Mouse (Mus musculus) heart, postnatal 36 days (tissue): Measurements from ENCODE around the gene Lrrc74b. TPM values are rescaled to one million over a fixed set of nuclear protein-coding genes. Genes with fewer than 3 reads are reported as not detected.
"Not testable (repeated sequence)": the region's sequence is repeated elsewhere in the genome, so short reads cannot be mapped to it uniquely, and the experiment has no call there.

Experiments used
- DNase-seq, 2 experiments: peaks; one replicate each; pipeline ENCODE4 v3.0.0; 2021 to 2022
- intact Hi-C: fragments of 180-260 bp; cut with DNase I; formaldehyde crosslinking; loops from one replicate; pipeline ENCODE4 v1.15.1; 2025
- total RNA-seq, 2 experiments: library from RNA; stranded (reverse); gene quantifications; 2 replicates each; pipeline ENCODE4 v1.2.3; 2021

Lrrc74b gene
- total RNA-seq, 2 experiments from 2014 or later, result 0.19 TPM; not detected in 1

DNA sequence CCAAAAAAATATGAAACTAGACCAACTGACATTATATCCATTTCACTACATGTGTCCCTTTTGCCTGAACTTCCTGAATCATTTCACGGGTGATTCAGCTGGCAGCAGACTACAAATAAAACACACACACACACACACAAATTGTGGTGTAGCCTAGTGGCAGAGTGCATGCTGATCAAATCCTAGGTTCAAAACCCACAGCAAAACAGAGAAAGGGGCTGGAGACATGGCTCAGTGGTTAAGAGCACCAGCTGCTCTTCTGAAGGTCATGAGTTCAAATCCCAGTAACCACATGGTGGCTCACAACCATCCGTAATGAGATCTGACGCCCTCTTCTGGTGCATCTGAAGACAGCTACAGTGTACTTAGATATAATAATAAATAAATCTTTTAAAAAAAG is 53.0 kb downstream of the Lrrc74b start:
- DNase-seq, result not testable (repeated sequence)
- intact Hi-C loops, result loop anchor here (2.0 kb wide), 2 partner anchors 23 to 103 kb away; partner anchors contain the start of genes Snap29 and Thap7

DNA sequence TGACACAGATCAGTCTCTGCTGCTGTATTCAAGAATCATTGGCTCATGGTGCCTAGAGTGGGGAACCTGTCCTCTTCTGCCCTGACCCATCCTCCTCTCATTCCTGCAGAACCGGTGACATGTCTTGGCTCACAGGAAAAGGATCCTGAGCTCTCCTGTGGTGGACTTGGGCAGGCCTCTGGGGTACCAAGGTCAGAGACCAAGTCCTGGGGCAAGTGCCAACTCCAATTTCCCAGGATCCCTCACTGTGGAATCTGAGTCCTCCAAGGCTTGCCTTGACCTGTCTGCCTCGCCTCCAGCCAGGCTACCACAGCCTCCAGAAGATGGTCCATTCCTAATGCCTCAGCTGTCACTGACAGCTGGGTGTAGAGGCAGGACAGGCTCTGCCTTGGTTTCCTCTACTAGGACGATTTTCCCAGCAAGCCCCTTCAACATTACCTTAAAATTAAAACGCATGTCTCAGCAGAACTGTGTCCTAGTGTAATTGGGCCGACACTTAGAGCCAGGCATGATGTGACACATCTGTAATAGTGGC is 54.0 kb downstream of the Lrrc74b start:
- intact Hi-C loops, result loop anchor here (2.0 kb wide), 1 partner anchor 54 kb away; no protein-coding TSS in a partner anchor

DNA sequence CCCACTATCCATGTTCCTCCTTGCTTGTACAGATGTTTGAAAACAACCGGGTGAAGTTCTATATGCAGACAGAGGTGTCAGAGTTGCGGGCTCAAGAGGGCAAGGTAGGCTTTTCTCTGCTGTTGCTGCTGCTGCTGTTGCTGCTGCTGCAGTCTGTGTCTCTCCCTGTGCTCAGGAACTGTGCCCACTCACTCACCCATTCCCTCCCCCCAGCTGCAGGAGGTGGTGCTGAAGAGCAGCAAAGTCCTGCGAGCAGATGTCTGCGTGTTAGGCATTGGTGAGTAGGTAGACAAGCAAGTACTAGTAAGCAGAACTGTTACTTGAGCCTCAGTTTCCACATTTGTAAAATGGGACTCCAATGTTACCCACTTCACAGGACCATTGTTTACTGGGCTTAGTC is 58.4 kb downstream of the Lrrc74b start:
- intact Hi-C loops, result no loop called here
- DNase-seq, result no peak

More for the DNA sequence above, 54.0 kb downstream of the Lrrc74b start:
- DNase-seq, result no peak

DNA sequence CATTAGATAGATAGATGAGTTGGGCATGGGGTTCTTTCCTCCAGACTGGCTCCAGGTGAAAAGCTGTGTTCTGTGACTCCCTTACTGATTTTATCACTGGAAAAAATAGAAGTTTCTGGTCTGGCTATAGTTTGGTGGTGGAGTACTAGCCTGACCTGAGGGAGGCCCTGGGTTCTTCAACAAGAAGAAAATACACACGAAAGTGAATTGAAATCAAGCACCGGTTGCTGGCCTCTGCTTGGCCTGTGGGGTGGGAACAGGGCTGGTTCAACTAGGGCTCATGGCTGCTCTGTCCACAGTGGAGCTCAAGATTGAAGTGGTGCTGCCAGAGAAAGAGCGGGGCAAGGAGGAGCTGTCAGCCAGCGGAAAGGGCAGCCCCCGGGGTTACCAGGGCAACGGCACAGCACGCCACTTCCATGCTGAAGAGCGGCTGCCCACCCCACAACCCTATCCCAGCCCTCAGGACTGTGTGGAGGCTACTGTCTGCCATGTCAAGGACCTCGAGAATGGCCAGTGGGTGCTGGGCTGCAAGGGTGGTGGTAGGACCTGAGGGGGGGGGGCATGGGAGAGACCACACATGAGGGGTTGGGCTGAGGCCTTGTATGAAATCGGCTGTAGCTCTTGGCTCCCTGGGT is 61.7 kb downstream of the Lrrc74b start:
- DNase-seq, result no peak
- intact Hi-C loops, result no loop called here

DNA sequence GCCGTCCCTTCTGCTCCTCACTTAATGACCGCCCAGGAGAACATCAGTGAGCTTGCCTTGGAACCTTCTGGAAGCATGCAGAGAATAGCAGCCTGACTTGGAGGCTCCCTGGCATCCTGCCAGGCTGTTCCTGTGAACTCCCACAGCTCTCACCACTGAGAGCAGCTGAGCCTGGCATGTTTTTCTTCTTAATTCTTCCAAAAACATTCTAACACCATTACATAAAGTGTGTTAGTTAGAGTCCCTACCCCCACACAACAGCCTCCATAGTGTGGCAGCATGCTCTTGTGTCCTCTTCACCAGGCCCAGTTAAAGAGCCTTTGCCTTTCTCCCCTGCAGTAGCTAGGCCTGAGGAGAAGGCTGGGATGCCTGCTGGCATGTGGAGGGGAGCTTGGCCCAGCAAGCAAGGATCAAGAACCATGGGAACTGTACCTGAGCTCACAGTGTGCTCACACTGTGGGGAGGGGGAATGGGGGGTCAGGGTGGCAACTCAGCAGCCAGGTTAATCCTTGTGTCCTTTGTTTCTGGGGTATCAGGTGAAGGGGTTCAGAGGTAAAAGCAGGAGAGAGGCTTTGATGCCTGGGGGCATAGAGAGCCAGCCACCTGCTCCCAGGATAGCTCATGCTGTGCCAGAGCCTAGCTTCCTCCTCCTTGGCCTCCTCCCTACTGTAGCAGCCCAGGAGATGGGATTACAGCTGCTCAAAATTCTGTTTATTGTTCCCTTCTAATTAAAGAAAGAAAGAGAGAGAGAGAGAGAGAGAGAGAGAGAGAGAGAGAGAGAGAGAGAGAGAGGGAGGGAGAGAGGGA is 64.3 kb downstream of the Lrrc74b start:
- intact Hi-C loops, result no loop called here
- peak; percentile 24 to 45 for DNase-seq

Other genes with a start within 250 kb of the Lrrc74b start
- gene Serpind1, start 229.9 kb downstream of the Lrrc74b start, total RNA-seq, result 1 to 10 TPM; 2.6 to 2.7 TPM
- gene Snap29, start 155.3 kb downstream of the Lrrc74b start, total RNA-seq, result 10 to 100 TPM; 16.7 to 17.3 TPM
- gene Pi4ka, start 154.9 kb downstream of the Lrrc74b start, total RNA-seq, result 10 to 100 TPM; 57.2 to 58.4 TPM
- gene Crkl, start 109.3 kb downstream of the Lrrc74b start, total RNA-seq, result 10 to 100 TPM; 23.4 to 27.4 TPM
- gene Aifm3, start 71.6 kb downstream of the Lrrc74b start, total RNA-seq, result under 1 TPM in 1 of 2 experiments, not detected in 1; 0.11 TPM
- 10 to 100 TPM; 35.4 to 38.3 TPM for gene Lztr1, start 52.6 kb downstream of the Lrrc74b start, total RNA-seq
- 10 to 100 TPM; 14.7 to 14.8 TPM for gene Thap7, start 30.1 kb downstream of the Lrrc74b start, total RNA-seq
- 1 to 10 TPM in 1 of 2 experiments, under 1 TPM in 1; 0.73 to 1.4 TPM for gene P2rx6, start 638 bp upstream of the Lrrc74b start, total RNA-seq
- gene Slc7a4, start 22.0 kb upstream of the Lrrc74b start, total RNA-seq, result 1 to 10 TPM; 1.6 to 1.7 TPM
- 10 to 100 TPM; 19.4 to 23.2 TPM for gene Smpd4, start 58.1 kb upstream of the Lrrc74b start, total RNA-seq
- under 1 TPM in 1 of 2 experiments, not detected in 1; 0.60 TPM for gene Ccdc74a, start 85.2 kb upstream of the Lrrc74b start, total RNA-seq
- gene Med15, start 171.6 kb upstream of the Lrrc74b start, total RNA-seq, result 10 to 100 TPM; 26.2 to 26.6 TPM
- gene Klhl22, start 198.4 kb upstream of the Lrrc74b start, total RNA-seq, result 10 to 100 TPM; 17.2 to 20.2 TPM
- 1 to 10 TPM; 4.5 to 4.9 TPM for gene Scarf2, start 236.0 kb upstream of the Lrrc74b start, total RNA-seq